Mouse (Mus musculus) hindlimb bud, embryonic 11.5 days (tissue): ENCODE data around the gene Ttc7.

Experiments used
- DNase-seq: peaks from one replicate; pipeline ENCODE4 v3.0.0-alpha.2; 2012; ENCODE audit warnings: low read depth, low spot score; ENCODE audit errors: extremely low spot score

Gene Ttc7

GRCm38 (mm10) chr17:87361132-87361531, 78.4 kb downstream of the Ttc7 start:
- no peak for DNase-seq

DNA sequence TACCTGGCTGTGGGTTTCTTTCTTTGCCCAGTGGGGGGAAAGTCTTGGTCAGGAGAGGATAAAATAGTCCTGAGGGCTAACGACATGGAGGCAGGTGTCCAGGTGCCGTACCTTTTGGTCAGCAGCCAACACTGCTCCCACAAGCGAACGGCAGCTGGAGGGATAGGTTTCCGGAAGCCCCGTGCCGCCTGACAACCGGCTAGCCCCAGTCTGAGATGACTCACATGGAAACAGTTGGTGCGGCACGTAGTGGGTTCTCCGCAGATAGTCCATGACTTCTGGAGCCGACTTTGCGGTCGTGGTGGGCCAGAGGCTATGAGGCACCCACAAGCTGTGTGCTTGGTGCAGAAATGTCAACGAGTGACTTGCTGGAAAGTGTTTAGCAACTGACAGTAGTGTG, 81.4 kb downstream of the Ttc7 start:
- no peak for DNase-seq

GRCm38 (mm10) chr17:87365268-87365667, 82.6 kb downstream of the Ttc7 start:
- DNase-seq = no peak

DNA sequence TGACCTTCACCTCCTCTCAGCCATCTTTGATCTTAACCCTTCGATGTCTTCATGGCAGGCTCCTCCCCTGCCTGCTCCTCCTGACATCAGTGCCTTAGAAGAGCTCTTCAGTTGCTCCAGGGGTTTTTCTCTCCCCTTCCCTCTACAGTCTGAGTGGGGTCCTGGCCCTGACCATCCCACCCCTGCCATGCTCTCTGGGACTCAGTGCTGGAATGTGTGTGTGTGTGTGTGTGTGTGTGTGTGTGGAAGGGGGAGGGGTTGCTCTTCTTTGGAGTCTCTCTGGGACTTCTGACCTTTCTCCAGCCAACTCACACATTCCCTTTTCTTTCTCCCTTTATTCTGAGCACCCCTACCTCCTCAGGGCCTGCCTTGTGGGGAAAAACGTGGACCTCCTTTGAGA, 83.8 kb downstream of the Ttc7 start:
- no peak for DNase-seq

- no peak for DNase-seq
Measured at GRCm38 (mm10) chr17:87367228-87367627, 84.5 kb downstream of the Ttc7 start.

DNA sequence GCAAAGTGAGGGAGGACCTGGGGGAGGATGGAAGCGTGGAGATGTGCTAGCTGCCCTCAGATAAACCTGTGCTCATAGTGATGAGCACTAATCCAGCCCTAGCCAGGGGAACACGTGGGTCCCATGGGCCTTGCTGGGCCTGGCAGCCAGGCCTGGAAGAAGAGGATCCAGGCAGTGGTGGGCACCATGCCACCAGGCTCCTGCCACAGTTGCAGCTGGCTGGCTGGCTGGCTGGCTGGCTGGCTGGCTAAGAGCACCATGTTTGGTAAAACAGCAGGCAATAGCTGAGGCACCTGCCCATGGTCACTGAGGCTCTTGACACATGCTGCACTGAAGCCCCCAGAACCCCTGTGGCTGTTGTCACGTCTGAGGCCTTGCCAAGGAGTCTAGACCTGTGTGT, 85.0 kb downstream of the Ttc7 start:
- DNase-seq = no peak

DNA sequence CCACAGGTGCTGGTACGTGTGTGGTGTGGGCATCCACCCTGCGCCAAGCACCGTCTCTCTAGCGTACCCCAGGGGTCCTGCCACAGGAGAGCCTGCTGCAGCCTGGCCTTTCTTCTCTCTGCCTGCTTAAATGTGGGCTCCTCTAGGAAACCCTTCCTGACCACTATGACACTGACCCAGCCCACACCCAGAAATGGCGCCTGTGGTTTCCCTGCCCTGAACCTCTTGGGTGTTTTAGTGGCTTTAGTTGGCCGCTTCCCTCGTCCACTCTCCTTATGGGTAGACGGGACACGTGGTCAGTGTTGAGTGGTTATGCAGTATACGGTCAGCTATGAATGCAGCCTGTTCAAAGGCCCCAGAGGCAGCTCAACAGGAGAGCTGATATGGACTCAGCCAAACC, 85.8 kb downstream of the Ttc7 start:
- DNase-seq = no peak

GRCm38 (mm10) chr17:87369270-87369759, 86.6 kb downstream of the Ttc7 start:
- DNase-seq = no peak

DNA sequence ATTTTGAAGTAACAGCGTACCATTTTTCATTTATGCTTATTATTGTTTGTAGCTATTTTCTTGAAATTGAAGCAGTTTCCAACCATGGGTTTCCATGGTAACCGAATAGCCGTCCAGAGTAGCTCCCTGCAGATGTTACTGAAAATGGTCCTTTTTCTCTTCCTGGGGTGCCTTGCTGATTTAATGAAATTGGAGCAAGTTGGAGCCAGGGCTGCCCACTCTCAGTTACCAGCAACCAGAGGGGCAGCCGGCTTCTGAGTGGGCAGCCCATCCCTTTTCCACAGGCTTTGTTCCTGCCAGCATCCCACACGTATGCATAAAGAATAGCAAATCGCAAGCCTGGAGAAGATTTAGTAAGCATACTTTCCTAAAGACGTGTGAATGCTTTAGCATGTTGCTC, 89.5 kb downstream of the Ttc7 start:
- no peak for DNase-seq

GRCm38 (mm10) chr17:87373327-87373726, 90.6 kb downstream of the Ttc7 start:
- no peak for DNase-seq

DNA sequence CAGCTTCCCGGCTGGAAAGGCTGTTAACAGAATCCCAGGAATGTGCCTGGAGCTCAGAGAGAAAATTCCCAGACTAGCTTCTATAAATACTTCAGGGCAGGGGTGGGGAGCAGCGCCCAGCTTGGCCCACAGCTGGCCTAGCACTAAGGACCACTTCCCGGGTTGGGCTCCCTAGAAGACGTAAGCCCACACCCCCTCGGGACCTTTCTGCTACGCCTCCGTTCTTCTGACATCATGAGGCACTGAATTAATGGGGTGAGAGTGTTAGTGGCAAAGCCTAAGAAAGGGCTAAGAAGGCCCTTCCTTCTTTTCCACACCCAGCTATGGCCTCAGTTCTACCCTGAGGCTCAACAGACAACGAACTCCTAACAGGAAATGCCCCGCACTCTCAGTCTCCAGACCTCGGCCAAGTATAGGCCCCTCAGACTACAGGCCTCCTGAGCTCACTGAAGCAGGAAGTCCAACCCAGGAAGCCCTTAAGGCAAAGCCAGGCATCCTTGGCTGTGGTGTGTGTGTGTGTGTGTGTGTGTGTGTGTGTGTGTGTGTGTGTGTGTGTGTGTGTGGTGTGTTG, 93.3 kb downstream of the Ttc7 start:
- DNase-seq = no peak

- no peak for DNase-seq
Measured at GRCm38 (mm10) chr17:87376831-87377471, 94.3 kb downstream of the Ttc7 start.

- no peak for DNase-seq
Measured at GRCm38 (mm10) chr17:87377536-87377935, 94.8 kb downstream of the Ttc7 start.

- DNase-seq = no peak
Measured at GRCm38 (mm10) chr17:87378354-87379159, 95.9 kb downstream of the Ttc7 start.

DNA sequence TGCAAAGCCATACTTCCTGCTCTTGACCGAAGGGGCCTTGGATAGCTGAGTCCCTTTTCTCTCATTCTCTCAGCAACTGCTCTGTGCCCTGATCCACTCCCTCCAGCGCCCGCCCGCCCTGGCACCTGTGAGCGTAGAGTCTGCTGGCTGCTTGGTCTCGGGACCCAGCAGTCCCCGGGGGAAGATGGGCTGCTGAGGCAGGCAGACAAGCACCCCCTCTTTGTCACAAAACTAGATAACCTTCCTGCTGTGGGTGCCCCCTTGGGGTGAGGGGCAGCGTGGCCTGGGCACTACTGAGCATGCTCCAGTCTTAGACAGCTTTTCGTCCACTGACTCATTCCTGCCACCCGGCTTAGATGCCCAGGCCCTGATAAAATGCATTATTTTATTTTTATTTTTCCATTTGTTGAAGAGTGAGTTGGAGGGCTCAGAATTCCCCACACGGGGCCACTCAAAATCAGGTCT, 96.5 kb downstream of the Ttc7 start:
- DNase-seq = no peak

DNA sequence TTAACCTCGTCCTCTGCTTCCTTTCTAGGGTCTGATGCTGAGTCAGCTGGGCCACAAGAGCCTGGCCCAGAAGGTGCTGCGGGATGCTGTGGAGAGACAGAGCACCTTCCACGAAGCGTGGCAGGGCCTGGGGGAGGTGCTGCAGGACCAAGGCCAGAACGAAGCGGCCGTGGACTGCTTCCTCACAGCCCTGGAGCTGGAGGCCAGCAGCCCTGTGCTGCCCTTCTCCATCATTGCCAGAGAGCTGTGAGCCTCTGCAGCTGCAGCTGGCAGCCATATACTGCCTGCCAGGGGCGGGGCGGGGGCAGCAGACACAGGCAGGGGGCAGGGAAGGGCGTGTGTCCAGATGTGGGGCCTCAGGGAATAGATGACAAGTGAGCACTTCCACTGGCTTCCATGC, 97.1 kb downstream of the Ttc7 start:
- no peak for DNase-seq

- DNase-seq = no peak
Measured at GRCm38 (mm10) chr17:87380681-87381080, 98.0 kb downstream of the Ttc7 start.

- no peak for DNase-seq
Measured at GRCm38 (mm10) chr17:87385835-87386234, 103.1 kb downstream of the Ttc7 start.

DNA sequence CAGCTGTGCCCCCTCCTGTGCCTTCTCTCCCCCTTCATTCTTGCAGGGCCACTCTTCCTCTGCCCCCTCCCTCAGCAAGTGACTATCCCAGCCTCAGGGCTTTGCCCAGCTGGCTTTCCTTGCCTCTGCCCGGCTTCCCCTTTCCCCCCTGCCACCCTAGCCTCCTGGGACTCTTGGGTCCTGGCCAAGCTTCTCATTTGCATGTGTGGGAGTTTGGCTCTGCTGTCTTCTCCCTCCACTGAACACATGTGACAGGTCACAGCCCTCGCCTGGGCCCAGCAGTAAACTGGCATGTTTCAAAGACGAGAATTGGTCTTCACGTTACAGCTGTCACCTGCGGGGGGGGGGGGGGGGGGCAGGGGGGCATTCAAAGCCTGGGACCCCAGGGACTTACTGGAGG, 104.4 kb downstream of the Ttc7 start:
- DNase-seq = no peak

GRCm38 (mm10) chr17:87391242-87391641, 108.6 kb downstream of the Ttc7 start:
- DNase-seq = no peak

GRCm38 (mm10) chr17:87397088-87397487, 114.4 kb downstream of the Ttc7 start:
- no peak for DNase-seq

DNA sequence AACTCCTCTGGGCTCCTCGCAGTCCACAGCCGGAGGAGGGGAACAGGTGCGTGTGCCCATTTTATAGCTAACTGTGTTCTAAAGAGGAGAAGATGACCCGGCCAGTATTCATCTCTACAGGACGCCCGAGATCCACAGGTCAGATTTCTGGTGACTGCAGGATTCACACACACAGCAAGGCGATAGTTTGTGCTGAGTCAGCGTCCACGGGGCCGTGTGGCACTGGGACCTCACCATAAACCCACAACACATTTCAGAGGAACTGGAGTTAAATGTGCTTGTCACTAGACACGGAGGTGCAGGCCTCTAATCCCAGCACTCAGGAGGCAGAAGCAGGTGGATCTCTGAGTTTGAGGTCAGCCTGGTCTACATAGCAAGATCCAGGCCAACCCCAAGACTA, 119.8 kb downstream of the Ttc7 start:
- no peak for DNase-seq
